Mouse (Mus musculus): ENCODE measurements at regions not wholly inside any gene's neighbourhood (a gene's known extent, or its start where the extent isn't known, plus 50 kb on each side); places are given as distances from the start of the nearest gene placed in this dataset.
A peak's percentile ranks its signal among the peaks of the same experiment; 100 is the strongest.

- intact Hi-C loops (cut with DNase I) = no loop called here
- Histone ChIP-seq H3K27ac (no peak overlapping the region), H3K4me3 (no peak overlapping the region)
- no peak for DNase-seq (ENCODE audit: extremely low spot score in 1 of 2, low spot score in 2 of 2)
- TF ChIP-seq CTCF (IDR thresholded peaks at IDR 0.05) = no peak
These were observed 338.8 kb upstream of the Arglu1 start for GRCm38 (mm10) chr8:9029156-9029555.

- DNase-seq (ENCODE audit: extremely low spot score in 1 of 2, low spot score in 2 of 2) = no peak
- Histone ChIP-seq H3K27ac (no peak overlapping the region), H3K4me3 (no peak overlapping the region)
- TF ChIP-seq CTCF (IDR thresholded peaks at IDR 0.05) = no peak
- intact Hi-C loops (cut with DNase I) = no loop called here
These were observed 337.4 kb upstream of the Arglu1 start for GRCm38 (mm10) chr8:9027672-9028071.

GRCm38 (mm10) chr8:9025872-9026271 is 335.6 kb upstream of the Arglu1 start:
- no peak for DNase-seq (ENCODE audit: extremely low spot score in 1 of 2, low spot score in 2 of 2)
- Histone ChIP-seq H3K27ac (no peak overlapping the region), H3K4me3 (no peak overlapping the region)
- intact Hi-C loops (cut with DNase I) = no loop called here
- TF ChIP-seq CTCF (IDR thresholded peaks at IDR 0.05) = no peak

DNA sequence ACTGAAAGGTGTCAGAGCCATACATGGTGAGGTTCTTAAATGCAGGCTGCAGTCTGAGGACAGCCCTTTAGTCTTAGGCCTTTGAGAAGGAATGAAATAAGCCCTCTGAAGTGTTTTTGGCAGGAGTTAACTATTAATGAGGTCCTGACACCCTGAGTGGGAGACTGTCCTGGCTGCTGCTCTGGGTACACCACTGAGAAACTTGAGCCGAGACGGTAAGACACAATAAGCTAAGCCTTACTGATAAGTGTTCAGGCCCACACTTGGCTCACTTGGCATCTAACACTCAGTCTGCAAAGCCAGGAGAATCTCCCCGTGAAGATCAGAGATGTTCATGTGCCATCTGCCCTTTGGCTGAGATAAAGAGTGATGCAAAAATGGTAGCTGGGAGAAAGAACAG is 335.1 kb upstream of the Arglu1 start:
- H3K27ac ChIP-seq = no peak overlapping the region
- DNase-seq (ENCODE audit: extremely low spot score in 1 of 2, low spot score in 2 of 2) = no peak
- intact Hi-C loops (cut with DNase I) = no loop called here
- TF ChIP-seq CTCF (IDR thresholded peaks at IDR 0.05) = no peak
- H3K4me3 ChIP-seq = no peak overlapping the region

DNA sequence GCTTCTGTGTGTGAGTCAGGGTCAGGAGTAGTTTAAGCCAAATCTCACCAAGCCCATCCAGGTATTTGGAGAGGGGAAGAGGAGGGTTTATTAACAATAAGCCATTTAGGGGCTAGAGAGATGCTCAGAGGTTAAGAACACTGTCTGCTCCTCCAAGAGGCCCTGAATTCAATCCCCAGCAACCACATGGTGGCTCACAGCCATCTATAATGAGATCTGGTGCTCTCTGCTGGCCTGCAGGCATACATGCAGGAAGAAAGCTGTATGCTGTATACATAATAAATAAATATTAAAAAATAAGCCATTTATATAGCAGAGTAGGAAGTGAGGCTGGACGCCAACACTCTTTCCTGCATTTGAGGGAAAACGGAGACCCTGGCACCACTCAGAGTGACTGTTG is 330.4 kb upstream of the Arglu1 start:
- TF ChIP-seq CTCF (IDR thresholded peaks at IDR 0.05) = no peak
- intact Hi-C loops (cut with DNase I) = no loop called here
- H3K27ac ChIP-seq = no peak overlapping the region
- H3K4me3 ChIP-seq = no peak overlapping the region
- no peak for DNase-seq (ENCODE audit: extremely low spot score in 1 of 2, low spot score in 2 of 2)

DNA sequence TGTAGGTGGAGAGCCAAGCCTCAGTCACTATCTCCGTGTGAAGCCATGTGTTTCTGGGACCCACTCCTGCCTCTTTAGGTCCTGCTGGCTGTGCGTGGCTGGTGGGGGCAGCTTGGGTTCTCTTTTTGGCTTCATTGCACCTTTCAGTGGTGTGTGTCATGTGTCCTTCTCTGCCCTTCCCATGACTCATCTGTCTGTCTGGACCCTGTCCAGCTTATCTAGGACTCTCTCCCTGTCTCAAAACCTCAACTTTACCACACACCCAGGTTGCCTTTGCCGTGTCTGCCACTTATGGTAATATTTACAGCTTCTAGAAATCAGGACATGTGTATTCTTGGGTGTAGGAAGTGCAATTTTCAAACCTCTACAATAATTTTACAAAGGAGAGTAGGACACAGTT is 329.9 kb upstream of the Arglu1 start:
- no peak overlapping the region for H3K4me3 ChIP-seq
- intact Hi-C loops (cut with DNase I) = no loop called here
- no peak for TF ChIP-seq CTCF (IDR thresholded peaks at IDR 0.05)
- H3K27ac ChIP-seq = no peak overlapping the region
- no peak for DNase-seq (ENCODE audit: extremely low spot score in 1 of 2, low spot score in 2 of 2)

DNA sequence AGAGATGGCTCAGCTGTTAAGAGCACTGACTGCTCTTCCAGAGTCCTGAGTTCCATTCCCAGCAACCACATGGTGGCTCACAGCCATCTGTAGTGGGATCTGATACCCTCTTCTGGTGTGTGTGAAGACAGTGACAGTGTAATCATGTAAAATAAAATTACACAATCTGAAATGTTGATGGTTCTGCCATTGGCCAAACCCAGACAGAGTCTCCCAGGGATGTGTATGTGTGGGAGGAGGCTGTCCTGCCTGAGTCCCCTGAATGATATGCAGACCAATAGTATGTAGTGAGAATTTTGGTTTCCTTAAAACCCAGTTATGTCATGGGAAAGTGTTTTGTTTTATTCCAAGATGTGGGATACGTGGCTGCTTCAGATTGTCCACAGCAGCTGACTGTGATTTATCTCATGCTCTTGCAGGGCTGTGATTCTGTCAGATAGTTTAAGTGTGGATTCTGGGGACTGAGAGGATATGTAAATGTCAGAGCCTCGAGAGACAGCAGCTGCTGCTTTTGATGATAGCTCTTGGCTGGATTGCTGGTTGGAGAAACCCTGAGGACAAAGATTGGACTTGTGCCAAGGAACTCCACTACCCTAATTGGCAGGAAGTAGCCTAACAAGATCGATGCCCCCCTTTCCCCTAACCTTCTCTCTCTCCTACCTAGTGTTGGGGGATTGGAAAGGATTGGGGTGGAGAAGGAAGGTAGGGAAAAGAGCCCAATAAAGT is 321.6 kb upstream of the Arglu1 start:
- Histone ChIP-seq H3K4me3 (no peak overlapping the region), H3K27ac (no peak overlapping the region)
- TF ChIP-seq CTCF (IDR thresholded peaks at IDR 0.05) = no peak
- intact Hi-C loops (cut with DNase I) = no loop called here
- no peak for DNase-seq (ENCODE audit: extremely low spot score in 1 of 2, low spot score in 2 of 2)

DNA sequence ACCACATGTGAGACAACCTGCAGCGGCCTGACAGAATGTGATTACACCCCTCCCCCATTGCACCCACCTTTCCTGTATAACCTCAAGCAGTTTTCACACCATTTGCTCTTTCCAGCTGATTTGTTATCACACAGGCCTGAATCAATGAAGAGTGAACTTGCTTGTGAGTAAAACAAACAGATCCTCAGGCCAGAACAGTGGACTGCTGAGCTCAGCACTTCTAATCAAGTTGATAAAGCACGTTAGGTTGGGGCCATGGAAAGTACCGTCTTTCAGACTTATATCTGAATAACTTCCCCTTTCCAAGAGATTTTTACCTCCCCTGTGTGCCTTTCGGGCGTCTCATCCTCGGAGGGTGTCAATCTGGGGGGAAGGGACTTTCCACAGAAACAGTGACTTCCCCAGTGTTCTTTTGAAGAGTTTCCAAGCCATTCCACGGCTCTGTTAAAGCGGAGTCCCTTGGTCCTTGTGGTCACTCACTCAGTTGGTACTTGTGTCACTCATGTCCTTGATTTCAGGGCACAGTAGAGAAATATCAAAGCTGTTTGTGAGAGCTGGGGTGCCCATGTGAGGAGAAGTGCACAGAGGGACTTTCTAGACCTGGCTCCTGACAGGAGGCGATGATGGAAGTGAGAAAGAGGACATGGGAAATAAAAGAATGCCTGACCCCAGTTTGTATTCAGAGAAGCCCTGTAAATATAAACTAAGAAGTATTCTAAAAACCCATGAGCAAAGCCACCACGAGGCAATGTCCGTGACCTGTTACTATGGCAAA is 317.9 kb upstream of the Arglu1 start:
- no peak for TF ChIP-seq CTCF (IDR thresholded peaks at IDR 0.05)
- intact Hi-C loops (cut with DNase I) = no loop called here
- no peak for DNase-seq (ENCODE audit: extremely low spot score in 1 of 2, low spot score in 2 of 2)

GRCm38 (mm10) chr8:8999914-9000313 is 309.6 kb upstream of the Arglu1 start:
- Histone ChIP-seq H3K4me3 (no peak overlapping the region), H3K27ac (no peak overlapping the region)
- no peak for DNase-seq (ENCODE audit: extremely low spot score in 1 of 2, low spot score in 2 of 2)
- intact Hi-C loops (cut with DNase I) = loop anchor here (10.0 kb wide), 1 partner anchor 765 kb away; no protein-coding TSS in a partner anchor
- no peak for TF ChIP-seq CTCF (IDR thresholded peaks at IDR 0.05)

More for the DNA sequence above, 317.9 kb upstream of the Arglu1 start:
- Histone ChIP-seq H3K4me3 (no peak overlapping the region), H3K27ac (no peak overlapping the region)

GRCm38 (mm10) chr8:8997621-8998020 is 307.3 kb upstream of the Arglu1 start:
- H3K27ac ChIP-seq = no peak overlapping the region

DNA sequence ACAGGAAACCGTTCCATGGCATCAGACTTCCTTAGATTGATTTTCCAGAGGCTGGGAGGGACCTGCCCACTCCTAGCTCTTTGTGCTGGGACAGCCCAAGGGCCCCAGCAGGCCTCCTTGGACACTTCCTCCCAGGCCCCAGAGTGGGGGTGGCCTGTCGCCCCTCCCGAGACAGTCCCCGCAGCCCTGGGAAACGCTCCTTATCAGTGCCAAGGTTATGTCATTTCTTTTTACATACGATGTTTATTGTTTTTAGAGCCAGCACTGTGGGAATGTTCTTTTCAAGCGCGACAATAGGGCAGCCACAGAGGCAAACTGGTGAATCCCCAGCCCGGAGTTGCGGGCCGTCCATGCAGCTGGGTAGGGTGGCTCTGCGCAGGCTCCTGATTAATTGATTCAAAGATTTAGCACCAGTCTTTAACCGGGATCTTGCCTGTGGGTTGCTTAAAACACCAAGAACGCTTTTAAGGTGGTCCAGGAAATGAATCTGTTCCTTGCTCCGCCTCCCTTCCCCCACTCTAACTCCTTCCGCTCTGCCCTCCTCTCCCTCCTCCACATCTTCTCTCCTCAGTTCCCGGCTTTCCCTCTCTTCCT is 304.4 kb upstream of the Arglu1 start:
- peak overlapping the region; percentile 22 for H3K4me3 ChIP-seq
- intact Hi-C loops (cut with DNase I) = loop anchor here (5.0 to 10.0 kb wide), 3 partner anchors 178 to 760 kb away; no protein-coding TSS in a partner anchor
- peak in 1 of 2 experiments; percentile 29 for DNase-seq (ENCODE audit: extremely low spot score in 1 of 2, low spot score in 2 of 2)
- H3K27ac ChIP-seq = peak overlapping the region; percentile 44
- TF ChIP-seq CTCF (IDR thresholded peaks at IDR 0.05) = no peak

More at GRCm38 (mm10) chr8:8997621-8998020, 307.3 kb upstream of the Arglu1 start:
- no peak for TF ChIP-seq CTCF (IDR thresholded peaks at IDR 0.05)
- DNase-seq (ENCODE audit: extremely low spot score in 1 of 2, low spot score in 2 of 2) = no peak
- intact Hi-C loops (cut with DNase I) = loop anchor here (10.0 kb wide), 1 partner anchor 763 kb away; no protein-coding TSS in a partner anchor
- no peak overlapping the region for H3K4me3 ChIP-seq

DNA sequence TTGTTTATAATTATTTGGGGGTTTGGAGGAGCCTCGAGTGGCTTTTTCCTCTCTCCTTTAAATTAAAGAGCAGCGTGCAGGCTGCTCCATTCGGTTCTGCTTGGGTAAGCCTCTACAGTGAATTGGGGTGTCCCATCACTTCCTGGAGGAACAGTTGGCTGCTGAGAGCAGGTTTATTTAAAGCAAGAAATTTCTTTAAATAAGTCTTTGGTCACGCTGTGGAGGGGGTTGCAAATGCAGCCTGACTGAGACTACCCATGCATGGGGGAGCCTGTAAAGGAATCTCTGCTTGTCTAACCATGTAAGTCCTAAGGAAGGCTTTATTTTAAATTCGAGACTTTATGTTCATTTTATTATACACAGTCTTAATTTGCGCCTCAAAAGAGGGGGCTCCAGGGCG is 303.7 kb upstream of the Arglu1 start:
- intact Hi-C loops (cut with DNase I) = loop anchor here (5.0 to 10.0 kb wide), 3 partner anchors 178 to 759 kb away; no protein-coding TSS in a partner anchor
- H3K4me3 ChIP-seq = no peak overlapping the region
- peak overlapping the region; percentile 44 for H3K27ac ChIP-seq
- DNase-seq (ENCODE audit: extremely low spot score in 1 of 2, low spot score in 2 of 2) = peak in 1 of 2 experiments; percentile 14
- TF ChIP-seq CTCF (IDR thresholded peaks at IDR 0.05) = no peak

All from left cerebral cortex, adult 2 months (tissue).